Mouse (Mus musculus) skeletal muscle tissue, postnatal 0 days (tissue): Measurements from ENCODE around the gene Cope. TPM values are rescaled to one million over a fixed set of nuclear protein-coding genes. Genes with fewer than 3 reads are reported as not detected.

Experiments used
- polyA plus RNA-seq: library from polyadenylated mRNA; unstranded; fragments of >200 nt; fragmentation: Nextera tagmentation; extraction: Ambion mirVana; gene quantifications from 2 replicates; pipeline ENCODE4 v1.2.1, GENCODE M21; 2015

Cope gene
- polyA plus RNA-seq = 216 and 248 TPM in 2 replicates

GRCm38 (mm10) chr8:70302358-70302890 is at the start of gene Cope, which contains the start of gene Ddx49:
Gene Cope (plus strand): TSS chr8:70302518.
Gene Ddx49 (minus strand): TSS chr8:70302489.

GRCm38 (mm10) chr8:70282603-70283135 is 19.6 kb upstream of the Cope start, which contains the start of gene Homer3:
Gene Homer3 (plus strand): TSS chr8:70282827.

GRCm38 (mm10) chr8:70315624-70316510 is 13.5 kb downstream of the Cope start, which contains the start of gene Cers1:
Gene Cers1 (plus strand): TSS chr8:70315775.

GRCm38 (mm10) chr8:70329124-70329834 is 27.0 kb downstream of the Cope start, which contains the start of gene Gdf1:
Gene Gdf1 (plus strand): TSS chr8:70329817.

GRCm38 (mm10) chr8:70353194-70353817 is 51.0 kb downstream of the Cope start, which contains the start of gene Upf1:
Gene Upf1 (minus strand): TSS chr8:70353278.

Other genes with a start within 250 kb of the Cope start
- 0.19 TPM in 1 of 2 replicates, not detected in the other for gene Tm6sf2, start 229.6 kb upstream of the Cope start, polyA plus RNA-seq
- not detected in 2 replicates for gene Hapln4, start 219.1 kb upstream of the Cope start, polyA plus RNA-seq
- 0.01 TPM in 2 replicates for gene Ncan, start 181.6 kb upstream of the Cope start, polyA plus RNA-seq
- gene Nr2c2ap, start 171.2 kb upstream of the Cope start, polyA plus RNA-seq = 9.9 and 13.2 TPM in 2 replicates
- 10.4 and 10.5 TPM in 2 replicates for gene Rfxank, start 163.4 kb upstream of the Cope start, polyA plus RNA-seq
- gene Borcs8, start 163.0 kb upstream of the Cope start, polyA plus RNA-seq = 23.9 and 24.5 TPM in 2 replicates
- gene Mef2b, start 162.8 kb upstream of the Cope start, polyA plus RNA-seq = 0.35 and 0.50 TPM in 2 replicates
- 57.1 and 62.8 TPM in 2 replicates for gene Tmem161a, start 130.2 kb upstream of the Cope start, polyA plus RNA-seq
- gene Slc25a42, start 90.2 kb upstream of the Cope start, polyA plus RNA-seq = 11.5 and 12.0 TPM in 2 replicates
- 16.0 and 16.7 TPM in 2 replicates for gene Sugp2, start 68.3 kb upstream of the Cope start, polyA plus RNA-seq
- gene Armc6, start 68.1 kb upstream of the Cope start, polyA plus RNA-seq = 18.4 and 19.5 TPM in 2 replicates
- 10.6 and 15.7 TPM in 2 replicates for gene Homer3, start 19.7 kb upstream of the Cope start, polyA plus RNA-seq
- gene Ddx49, start within 50 bp of the Cope start, polyA plus RNA-seq = 22.4 and 27.8 TPM in 2 replicates
- gene Cers1, start 13.3 kb downstream of the Cope start, polyA plus RNA-seq = 18.4 and 21.9 TPM in 2 replicates
- 4.1 and 4.4 TPM in 2 replicates for gene Gdf1, start 27.3 kb downstream of the Cope start, polyA plus RNA-seq
- 7.2 and 8.6 TPM in 2 replicates for gene Upf1, start 50.8 kb downstream of the Cope start, polyA plus RNA-seq
- 0.58 and 5.8 TPM in 2 replicates for gene Comp, start 71.0 kb downstream of the Cope start, polyA plus RNA-seq
- 6.5 and 7.8 TPM in 2 replicates for gene Crtc1, start 137.1 kb downstream of the Cope start, polyA plus RNA-seq
- 8.6 and 8.7 TPM in 2 replicates for gene Klhl26, start 174.4 kb downstream of the Cope start, polyA plus RNA-seq
- 0.12 TPM in 1 of 2 replicates, not detected in the other for gene Tmem59l, start 184.8 kb downstream of the Cope start, polyA plus RNA-seq
- 4.2 and 4.5 TPM in 2 replicates for gene Crlf1, start 190.6 kb downstream of the Cope start, polyA plus RNA-seq
- 123 and 148 TPM in 2 replicates for gene Rex1bd, start 204.2 kb downstream of the Cope start, polyA plus RNA-seq
- 788 and 817 TPM in 2 replicates for gene Uba52, start 208.3 kb downstream of the Cope start, polyA plus RNA-seq
- 144 and 162 TPM in 2 replicates for gene Fkbp8, start 225.2 kb downstream of the Cope start, polyA plus RNA-seq
- 64.4 and 69.8 TPM in 2 replicates for gene Kxd1, start 225.4 kb downstream of the Cope start, polyA plus RNA-seq
- gene Ell, start 236.9 kb downstream of the Cope start, polyA plus RNA-seq = 11.2 and 11.9 TPM in 2 replicates